Mouse (Mus musculus): ENCODE results near the gene Adcy5. TPM values are rescaled to one million over a fixed set of nuclear protein-coding genes. Genes with fewer than 3 reads are reported as not detected.

The Adcy5 gene
- total RNA-seq, 4 experiments from 2014 or later, result 71.1 to 81.2 (median 79.8) TPM

DNA sequence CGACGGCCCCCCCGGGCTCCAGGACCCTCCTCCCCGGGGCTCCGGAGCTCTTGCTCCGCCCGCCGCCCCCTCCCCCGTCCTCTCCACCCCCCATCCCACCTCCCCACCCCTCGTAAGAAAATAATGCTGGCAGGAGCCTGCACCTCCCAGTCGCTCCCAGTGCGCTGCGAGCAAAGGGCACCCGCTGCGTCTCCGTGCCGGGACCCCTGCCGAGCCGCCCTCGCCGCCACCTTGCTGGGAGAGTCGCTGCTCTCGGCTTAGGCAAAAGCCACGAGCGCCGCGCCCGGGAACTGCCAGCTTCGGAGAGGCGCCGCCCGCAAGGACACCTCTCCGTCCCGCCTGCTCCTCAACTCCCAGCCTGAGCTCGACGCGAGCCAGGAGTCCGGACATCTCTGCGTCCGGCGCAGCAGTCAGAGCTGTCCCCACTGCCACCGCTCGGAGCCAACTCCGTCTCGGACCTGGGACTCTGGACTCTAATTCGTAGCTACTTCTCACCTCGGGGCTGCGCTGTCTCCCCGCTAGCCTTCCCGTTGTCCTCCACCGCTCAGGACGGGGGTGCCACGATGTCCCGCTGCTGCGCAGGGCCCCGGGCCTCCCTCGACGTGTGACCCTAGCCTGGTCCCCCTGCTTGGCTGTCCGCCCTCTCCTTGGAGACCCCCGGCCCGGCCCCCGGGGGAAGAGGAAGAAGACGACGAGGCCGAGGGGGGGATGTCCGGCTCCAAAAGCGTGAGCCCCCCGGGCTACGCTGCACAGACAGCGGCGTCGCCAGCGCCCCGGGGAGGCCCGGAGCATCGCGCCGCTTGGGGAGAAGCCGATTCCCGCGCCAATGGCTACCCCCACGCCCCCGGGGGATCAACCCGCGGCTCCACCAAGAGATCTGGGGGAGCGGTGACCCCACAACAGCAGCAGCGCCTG lies 971 bp downstream of the Adcy5 start:
- no peak for DNase-seq (ENCODE audit: low spot score in 2 of 2)

DNA sequence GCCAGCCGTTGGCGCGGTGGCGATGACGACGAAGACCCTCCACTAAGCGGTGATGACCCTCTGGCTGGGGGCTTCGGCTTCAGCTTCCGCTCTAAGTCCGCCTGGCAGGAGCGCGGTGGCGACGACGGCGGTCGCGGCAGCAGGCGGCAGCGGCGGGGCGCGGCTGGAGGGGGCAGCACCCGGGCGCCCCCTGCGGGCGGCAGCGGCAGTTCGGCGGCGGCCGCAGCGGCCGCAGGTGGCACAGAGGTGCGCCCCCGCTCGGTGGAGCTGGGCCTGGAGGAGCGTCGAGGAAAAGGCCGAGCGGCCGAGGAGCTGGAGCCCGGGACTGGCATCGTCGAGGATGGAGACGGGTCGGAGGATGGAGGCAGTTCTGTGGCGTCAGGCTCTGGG lies 1.6 kb downstream of the Adcy5 start:
- DNase-seq (ENCODE audit: low spot score in 2 of 2), result no peak

DNA sequence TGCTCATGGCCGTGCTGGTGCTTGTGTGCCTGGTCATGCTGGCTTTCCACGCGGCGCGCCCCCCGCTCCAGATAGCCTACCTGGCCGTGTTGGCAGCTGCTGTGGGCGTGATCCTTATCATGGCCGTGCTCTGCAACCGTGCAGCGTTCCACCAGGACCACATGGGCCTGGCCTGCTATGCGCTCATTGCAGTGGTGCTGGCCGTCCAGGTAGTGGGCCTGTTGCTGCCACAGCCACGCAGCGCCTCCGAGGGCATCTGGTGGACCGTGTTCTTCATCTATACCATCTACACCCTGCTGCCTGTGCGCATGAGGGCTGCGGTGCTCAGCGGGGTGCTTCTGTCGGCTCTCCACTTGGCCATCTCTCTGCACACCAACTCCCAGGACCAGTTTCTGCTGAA lies 2.2 kb downstream of the Adcy5 start:
- DNase-seq (ENCODE audit: low spot score in 2 of 2), result no peak

DNA sequence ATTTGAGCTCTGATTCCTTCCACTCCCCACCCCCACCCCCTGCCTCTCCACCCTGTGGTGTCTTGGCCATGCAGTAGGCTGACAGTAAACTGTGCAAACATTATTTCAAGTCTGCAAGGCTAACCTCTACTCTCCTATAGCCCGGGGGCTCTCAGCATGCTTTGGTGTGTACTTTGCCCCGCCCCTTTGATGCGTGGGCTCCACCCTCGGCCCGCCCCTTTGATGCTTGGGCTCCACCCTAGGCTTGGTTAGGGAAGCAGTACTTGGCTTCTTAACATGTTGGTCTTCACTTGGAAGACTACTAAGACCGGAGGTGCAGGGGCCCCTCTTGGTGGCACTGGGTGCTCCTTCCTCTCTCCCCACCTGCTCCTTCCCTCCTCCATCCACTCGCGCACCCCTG lies 4.9 kb downstream of the Adcy5 start:
- DNase-seq (ENCODE audit: low spot score in 2 of 2), result no peak

DNA sequence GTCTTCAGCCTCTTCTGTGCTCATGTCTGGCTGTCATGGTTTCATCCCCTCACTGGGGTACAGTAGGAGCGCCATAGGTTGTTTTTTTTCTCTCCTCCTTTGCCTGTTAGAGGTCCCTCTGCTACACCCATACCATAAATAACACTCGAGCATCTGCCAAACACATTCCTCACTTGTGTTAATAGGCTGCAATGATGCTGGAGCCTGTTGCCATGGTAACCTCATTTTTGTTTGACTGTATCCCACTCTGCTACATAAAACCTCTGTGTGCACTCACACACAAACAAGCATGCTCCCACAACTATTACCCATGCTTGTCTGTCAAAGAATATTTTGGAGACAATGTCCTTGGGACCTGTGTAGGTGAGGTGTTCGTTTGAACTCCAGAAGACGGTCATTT lies 5.3 kb downstream of the Adcy5 start:
- DNase-seq (ENCODE audit: low spot score in 2 of 2), result peak in 1 of 2 experiments; percentile 61

DNA sequence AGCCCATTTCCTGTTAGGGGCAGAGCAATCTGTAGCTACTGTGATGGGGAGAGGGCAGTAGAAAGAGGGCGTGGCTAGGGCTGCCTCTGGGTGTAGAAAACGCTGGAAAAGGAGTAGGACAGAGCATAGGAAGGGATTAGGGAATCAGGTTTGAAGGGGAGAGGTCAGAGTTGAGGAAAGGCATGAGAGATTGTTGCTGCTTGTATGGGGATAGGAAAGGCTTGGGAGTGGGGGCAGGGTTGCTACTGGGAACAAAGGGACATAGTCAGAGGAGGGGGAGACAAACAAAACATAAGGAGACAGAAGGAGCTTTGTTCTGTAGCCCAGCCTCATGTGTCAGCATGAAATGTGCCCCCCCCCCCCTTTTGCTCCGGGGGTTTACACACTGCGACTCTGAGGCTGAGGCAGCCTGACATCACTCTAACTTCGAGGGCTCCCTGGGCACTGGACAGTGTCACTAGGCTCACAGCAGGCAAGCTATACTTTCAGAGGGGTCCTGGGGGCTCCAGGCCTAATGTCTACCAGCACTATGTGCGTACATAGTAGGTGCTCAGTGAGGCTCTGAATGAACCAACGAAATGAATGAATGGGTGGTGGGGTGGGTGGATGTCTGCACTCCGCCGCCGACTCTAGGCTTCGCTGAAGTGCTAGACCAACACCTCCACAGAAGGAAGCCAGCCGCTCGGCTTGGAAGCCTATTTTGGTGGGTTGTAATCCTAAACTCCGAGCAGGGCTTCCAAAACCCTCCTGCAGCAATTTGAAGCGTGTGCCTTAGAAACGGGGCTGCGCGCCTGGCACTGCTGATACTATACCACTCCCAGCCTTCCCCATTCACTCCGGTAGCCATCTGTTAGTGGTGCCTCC lies 9.9 kb downstream of the Adcy5 start:
- no peak for DNase-seq (ENCODE audit: low spot score in 2 of 2)

DNA sequence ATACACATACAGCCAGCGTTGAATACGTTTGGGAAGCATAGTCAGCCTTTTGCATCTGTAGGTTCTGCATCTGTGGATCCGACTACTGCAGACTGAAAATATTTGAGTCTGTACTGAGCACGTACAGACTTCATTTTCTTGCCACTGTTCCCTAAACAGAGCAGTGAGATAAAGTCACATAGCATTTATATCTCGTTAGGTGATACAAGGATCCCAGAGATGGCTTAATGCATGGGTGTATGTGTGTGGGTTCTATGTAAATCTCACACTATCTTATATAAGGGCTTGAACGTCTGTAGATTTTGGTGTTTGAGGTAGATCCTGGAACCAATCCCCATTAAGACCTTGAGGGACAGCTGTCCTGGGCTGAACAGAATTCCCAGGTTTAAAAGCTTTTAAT lies 10.7 kb downstream of the Adcy5 start:
- no peak for DNase-seq (ENCODE audit: low spot score in 2 of 2)

DNA sequence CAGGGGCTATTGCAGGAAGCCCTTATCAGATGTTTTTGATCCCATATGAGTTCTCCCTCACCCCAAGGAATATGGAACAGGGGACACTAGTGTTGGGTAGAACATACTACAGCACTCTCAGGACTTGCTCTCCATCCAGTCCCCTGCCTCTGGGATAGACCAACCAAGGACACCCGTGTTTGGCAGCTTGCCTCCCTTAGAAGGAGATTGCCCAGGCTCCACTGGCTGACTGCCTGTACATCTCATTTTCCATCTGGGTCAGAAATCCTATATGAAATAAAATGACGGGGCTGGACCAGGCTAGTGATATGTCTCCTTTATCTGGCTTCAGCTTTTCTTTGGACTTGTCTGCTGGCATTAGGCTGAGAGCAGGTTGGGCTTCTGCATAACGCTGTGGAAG lies 11.1 kb downstream of the Adcy5 start:
- DNase-seq (ENCODE audit: low spot score in 2 of 2), result no peak

DNA sequence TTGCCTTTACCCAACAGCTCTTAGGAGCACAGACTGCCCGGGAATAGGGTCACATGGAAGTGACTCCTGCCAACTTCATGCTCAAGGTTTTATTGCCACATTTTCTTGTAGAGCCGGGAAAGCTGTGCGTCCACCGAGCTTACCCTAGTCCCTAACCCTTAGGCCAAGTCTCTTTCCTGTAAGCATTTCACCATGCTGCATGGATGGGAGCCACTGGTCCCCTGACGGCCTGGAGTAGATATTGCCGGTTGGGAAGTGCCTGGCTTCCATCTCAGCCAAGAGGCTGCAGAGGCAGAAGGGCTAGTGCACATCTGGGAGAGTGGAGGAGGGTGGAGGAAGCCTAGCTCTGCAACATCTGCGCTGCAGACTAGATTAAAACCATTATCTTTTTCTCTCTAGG lies 14.8 kb downstream of the Adcy5 start:
- DNase-seq (ENCODE audit: low spot score in 2 of 2), result no peak

DNA sequence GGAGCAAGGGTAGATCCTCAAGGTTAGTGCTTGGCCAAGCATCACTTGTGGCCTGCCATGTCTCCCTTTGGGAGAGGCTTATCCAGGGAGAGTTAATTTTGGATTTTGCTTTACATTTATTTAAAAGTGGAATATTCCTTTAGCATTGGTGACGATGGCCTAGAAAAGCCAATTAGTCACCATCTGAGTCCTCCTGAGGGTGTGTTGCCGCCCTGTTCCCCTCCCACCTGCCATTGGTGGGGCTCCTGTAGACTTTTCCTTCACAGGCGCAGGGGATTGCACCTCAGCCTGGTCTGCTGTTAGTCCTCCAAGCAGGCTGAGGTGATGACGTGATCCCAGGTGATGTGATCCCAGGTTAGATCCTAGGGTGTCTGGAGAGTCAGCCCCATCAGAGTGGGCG lies 17.5 kb downstream of the Adcy5 start:
- DNase-seq (ENCODE audit: low spot score in 2 of 2), result no peak

DNA sequence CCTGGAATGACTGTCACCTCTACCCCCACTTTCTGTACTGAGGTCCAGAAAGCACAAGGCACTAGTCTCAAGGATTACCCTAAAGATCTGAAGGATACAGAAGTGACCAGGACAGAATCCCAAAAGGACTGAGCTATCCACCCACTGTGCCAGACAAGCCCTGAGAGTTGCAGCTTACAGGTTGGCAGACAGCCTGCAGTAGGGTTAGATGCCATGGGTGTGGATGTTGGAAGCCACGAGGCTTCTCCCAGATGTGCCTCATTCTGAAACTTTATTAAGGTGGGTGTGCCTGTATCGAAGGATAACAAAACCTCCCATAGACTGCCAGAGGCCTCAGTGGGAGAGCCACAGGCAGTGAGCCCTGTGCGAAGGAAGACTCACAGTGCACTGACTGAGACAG lies 23.8 kb downstream of the Adcy5 start:
- no peak for DNase-seq (ENCODE audit: low spot score in 2 of 2)

DNA sequence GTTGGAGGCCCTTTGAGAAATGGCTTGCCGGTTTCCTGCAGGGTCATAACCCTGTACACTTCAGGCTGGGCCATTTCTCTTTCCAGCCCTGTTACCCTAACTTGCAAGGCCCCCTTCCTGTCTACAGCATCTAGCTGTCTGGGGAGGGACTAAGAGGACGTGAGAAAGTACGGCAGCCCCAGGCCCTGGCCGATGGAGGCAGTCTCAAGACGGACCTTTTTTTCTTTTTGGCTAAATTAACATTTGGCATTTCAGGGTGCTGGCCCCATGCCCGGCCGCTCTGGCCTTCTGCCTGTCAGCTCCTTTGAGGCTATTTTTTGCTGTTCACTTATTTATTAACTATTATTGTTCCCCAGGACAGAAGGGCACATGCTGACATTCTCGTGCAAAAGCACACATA lies 24.4 kb downstream of the Adcy5 start:
- DNase-seq (ENCODE audit: low spot score in 2 of 2), result peak in 1 of 2 experiments; percentile 32

DNA sequence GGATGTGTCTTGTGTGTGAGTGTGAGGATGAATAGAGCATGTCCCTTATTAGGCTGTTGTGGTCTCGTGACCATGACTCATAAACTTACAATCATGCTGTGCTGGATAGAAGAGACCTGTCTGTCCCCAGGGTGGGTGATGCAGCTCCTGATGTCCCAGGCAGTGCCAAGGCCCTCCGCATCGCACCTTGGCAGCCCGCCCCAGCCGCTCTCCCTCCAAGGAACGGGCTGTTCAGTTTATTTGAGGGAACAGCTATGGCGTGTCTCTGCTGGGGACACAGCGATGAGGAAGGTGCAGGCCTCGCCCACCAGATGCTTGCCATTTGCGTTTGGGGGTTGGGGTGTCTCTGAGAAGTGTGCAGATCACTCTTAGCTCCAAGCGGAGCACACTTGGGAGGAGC lies 28.5 kb downstream of the Adcy5 start:
- DNase-seq (ENCODE audit: low spot score in 2 of 2), result peak in 1 of 2 experiments; percentile 38

DNA sequence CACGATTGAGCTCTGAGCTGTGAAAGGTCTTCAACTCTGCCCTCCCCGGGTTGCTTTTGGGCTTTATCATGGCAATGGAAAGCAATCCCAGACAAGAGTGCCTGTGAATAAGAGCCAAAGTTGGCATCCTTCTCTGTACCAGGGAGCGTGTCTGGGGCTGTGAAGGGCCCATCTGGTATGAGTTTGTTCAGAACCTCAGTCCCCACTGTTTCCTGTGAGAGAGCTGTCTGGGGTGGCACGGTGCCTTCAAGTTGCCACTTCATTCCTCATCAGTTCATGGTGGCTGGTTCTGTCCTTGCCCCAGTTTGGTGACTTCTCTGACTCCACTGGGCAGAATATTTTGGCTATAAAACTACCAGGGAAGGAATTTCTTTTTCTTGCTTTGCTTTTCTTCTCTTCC lies 33.4 kb downstream of the Adcy5 start:
- DNase-seq (ENCODE audit: low spot score in 2 of 2), result no peak

DNA sequence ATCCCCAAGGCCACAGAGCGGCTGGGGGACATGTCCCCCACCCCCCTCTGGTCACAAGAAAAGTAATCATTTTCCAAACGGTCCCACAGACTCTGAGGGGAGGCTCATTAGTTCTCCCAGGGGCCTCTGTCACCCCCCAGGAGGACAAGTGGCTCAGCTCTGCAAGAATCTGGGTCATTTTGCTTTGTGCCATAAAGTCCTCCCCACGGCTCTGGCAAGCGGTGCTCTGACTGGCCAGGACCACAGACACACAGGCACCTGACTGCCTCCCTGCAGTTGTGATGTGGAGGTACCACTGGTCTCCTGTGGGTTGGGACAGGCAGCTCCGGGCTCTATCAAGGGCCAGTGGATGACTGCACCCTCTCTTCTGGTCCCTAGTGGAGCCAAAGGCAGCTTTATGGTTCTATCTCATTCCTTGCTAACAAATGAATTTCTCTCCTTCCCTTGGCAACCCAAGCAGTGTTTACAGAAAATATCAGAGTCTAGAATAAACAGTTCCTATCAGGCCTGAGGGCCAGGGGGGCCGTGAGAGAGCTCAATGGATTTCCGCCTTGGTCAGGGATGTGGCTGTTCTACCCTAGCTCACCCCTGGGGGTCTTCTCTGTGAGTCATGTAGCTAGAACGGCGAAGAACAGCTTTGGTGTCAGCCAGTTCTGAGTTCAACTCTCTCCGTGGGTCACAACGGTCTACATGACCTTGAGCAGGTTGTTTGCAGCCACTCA lies 34.9 kb downstream of the Adcy5 start:
- no peak for DNase-seq (ENCODE audit: low spot score in 2 of 2)

DNA sequence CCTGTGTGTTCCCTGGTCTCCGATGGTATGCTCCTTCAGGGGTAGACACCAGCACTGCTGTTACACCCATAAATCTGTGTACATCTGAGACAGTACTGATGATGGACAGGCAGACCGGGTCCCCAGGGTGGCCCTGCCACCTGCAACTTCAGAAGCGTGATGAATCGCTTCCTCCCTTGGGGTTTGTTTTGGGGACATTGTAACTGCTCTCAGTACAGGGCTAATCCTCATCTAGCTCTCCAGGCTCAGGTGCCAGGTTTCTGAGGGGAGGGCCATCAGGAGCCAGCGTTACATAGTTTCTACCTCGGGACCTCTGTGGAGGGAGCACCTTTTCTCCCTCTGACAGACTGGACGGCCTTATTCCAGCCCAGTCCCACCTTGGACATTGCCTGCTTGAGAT lies 36.1 kb downstream of the Adcy5 start:
- no peak for DNase-seq (ENCODE audit: low spot score in 2 of 2)

DNA sequence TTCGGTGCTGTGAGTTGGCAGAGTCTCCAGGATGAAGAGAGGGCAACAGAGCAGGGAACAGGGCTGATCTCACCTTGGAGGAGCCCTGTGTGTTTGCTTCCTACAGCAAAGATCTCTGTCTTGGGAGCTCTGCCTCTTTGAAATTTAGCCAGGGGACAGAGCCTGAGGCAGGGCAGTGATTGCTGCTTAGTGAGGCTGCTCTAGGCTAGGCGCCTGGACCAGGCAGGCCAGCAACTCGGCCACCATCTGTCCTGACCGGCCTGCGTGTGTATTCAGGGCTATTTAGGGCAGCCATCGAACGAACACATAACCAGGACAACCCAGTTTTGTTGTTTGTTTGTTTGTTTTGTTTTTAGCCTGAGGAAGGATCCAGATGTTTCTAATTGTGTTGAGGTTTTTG lies 36.6 kb downstream of the Adcy5 start:
- no peak for DNase-seq (ENCODE audit: low spot score in 2 of 2)

DNA sequence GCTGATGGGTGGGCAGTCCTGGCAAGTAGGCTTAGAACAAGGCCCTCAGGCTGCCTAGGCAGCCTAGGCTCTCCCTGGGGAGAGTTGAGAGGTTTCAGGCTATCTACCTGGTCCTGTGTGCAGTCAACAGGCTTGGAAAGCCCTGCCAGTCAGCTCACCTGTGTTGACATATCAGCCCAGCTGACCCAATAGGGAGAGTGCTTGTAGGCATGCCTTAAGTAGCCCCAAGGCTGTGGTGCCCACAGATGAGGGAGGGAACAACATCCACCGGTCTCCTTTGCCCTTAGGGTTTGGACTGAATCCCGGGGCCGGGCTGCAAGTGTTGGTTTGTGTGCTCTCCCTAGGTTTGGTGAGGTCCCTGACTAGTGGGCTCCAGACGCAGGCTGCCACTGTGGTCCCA lies 37.8 kb downstream of the Adcy5 start:
- DNase-seq (ENCODE audit: low spot score in 2 of 2), result no peak

DNA sequence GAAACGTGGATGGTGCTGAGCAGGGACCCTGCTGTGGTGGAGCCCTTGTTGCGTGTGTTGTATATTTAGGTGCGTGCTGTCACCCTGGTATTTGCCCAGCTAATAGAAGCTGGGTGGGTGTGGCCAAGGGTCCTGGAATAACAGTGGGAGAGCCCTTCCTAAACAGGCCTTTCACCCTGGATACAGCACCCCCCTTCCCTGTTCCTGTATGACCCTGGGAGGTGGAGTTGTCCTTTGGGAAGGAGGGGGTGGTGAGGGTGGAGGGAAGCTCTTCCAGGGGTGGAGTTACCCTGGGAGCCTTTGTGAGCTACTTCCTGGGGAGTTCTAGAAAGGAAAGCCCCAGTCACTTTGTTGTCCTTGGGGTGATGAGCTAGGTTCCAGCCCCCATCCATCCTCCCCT lies 38.7 kb downstream of the Adcy5 start:
- DNase-seq (ENCODE audit: low spot score in 2 of 2), result no peak

DNA sequence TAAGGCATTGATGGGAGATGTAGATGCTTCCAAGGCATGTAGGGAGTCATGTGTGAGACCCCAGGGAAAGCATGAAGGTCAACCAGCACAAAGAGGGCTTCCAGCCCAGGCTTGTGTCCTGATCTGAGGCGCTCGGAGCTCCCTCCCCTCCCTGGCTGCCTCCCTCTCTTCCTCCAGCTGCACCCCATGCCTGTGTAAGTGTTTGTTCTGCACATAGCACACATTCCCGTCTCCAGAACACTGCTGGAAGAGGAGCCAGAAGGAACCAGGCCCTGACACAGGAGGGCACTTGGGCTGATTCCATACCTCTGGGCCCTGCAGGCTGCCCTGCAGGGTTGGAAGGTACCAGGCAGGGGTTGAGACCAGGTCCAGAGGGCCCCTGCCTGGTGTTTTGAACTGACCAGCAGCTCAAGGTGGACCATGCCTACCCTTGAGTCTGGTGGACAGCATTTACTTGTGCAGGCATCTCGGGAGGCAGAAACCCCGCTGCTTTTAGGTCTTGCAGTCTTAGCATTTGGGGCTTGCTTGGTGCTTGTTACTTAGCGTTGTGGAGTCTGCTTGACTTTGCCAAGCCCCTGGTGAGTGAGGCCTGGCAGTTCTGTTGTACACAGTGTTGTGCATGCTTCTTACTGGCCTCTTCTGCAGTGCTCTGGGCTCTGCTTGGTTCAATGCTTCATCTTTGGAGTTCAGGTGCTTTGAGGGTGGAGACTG lies 45.2 kb downstream of the Adcy5 start:
- no peak for DNase-seq (ENCODE audit: low spot score in 2 of 2)

DNA sequence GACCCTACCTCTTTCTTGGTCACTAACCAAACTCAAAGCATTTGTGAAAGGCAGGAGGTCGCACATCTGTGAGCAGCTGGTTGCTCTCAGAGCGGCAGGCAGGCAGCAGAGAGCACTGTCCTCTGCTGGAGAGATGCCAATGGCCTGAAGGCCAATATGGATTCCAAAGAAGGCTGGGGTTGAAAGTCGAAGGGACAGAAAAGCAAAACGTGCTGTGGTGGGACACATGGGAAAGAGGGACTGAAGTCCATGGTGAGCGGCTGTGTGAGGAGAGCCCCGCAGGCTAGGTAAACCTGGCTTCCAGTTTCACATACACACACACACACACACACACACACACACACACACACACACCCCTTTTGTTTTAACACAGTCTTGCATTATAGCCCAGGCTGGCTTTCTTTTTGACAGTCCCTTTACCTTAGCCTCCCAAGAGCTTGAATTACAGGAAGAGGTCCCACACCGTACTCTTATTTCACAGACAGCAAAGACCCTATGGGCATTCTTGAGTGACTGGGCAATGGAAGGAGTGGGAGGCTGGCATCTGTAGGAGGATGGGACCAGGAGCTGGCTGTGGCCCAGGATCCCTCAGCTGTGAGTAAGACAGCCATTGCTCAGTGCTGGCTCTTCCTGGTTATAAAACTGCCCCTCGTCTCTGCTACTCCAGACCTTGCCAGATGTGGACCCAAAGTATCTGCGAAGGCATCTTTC lies 45.9 kb downstream of the Adcy5 start:
- DNase-seq (ENCODE audit: low spot score in 2 of 2), result peak in 1 of 2 experiments; percentile 27

All from layer of hippocampus, adult 8-10 months (tissue).